Mouse (Mus musculus) neural tube, embryonic 11.5 days (tissue): ENCODE measurements around the gene Pdgfa. TPM values are rescaled to one million over a fixed set of nuclear protein-coding genes. Genes with fewer than 3 reads are reported as not detected.

Experiments used
- ATAC-seq: fragments of 200-750 bp; cut with Nextera tagmentation; 2 replicates; pipeline ENCODE4 v1.8.0; 2017; ENCODE audit warnings: moderate number of reproducible peaks, mild to moderate bottlenecking, moderate TSS enrichment, moderate library complexity; ENCODE audit not compliant: insufficient read depth, low FRiP score, low TSS enrichment
- DNase-seq: peaks from one replicate; pipeline ENCODE4 v3.0.0-alpha.2; 2015; ENCODE audit warnings: low spot score
- H3K27ac ChIP-seq: fragments of 300-500 bp; sonication (generic); 2 replicates; pipeline ENCODE4 v1.5.1; 2014; ENCODE audit warnings: low read depth, mild to moderate bottlenecking, low read length
- H3K27me3 ChIP-seq: fragments of 300-500 bp; sonication (generic); 2 replicates; pipeline ENCODE4 v1.6.1; 2014; ENCODE audit warnings: mild to moderate bottlenecking, low read length, mixed read lengths; ENCODE audit not compliant: control insufficient read depth, insufficient read depth
- H3K36me3 ChIP-seq: fragments of 300-500 bp; sonication (generic); 2 replicates; pipeline ENCODE4 v1.6.1; 2014; ENCODE audit warnings: mild to moderate bottlenecking, low read length, moderate library complexity, mixed read lengths; ENCODE audit not compliant: control insufficient read depth, insufficient read depth
- H3K4me1 ChIP-seq: fragments of 300-500 bp; sonication (generic); 2 replicates; pipeline ENCODE4 v1.6.1; 2014; ENCODE audit warnings: low read length, mixed read lengths; ENCODE audit not compliant: control insufficient read depth, insufficient read depth
- H3K4me2 ChIP-seq: fragments of 300-500 bp; sonication (generic); 2 replicates; pipeline ENCODE4 v1.6.1; 2014; ENCODE audit warnings: low read depth, mild to moderate bottlenecking, moderate library complexity
- H3K4me3 ChIP-seq: fragments of 300-500 bp; sonication (generic); 2 replicates; pipeline ENCODE4 v1.5.1; 2014; ENCODE audit warnings: low read depth, low read length
- H3K9ac ChIP-seq: fragments of 300-500 bp; sonication (generic); 2 replicates; pipeline ENCODE4 v1.6.1; 2014; ENCODE audit warnings: mild to moderate bottlenecking, low read length
- H3K9me3 ChIP-seq: fragments of 300-500 bp; sonication (generic); 2 replicates; pipeline ENCODE4 v1.6.1; 2016; ENCODE audit warnings: low read length; ENCODE audit not compliant: control insufficient read depth
- WGBS: fragments of 180-500 bp; shearing (Covaris S2); extraction: QIAGEN DNeasy Blood & Tissue Kit; methylation state at CpG from one replicate; pipeline ENCODE4 v1.1.7; 2014; 5-methylcytosine and 5-hydroxymethylcytosine counted together
- polyA plus RNA-seq: library from polyadenylated mRNA; unstranded; fragments of >200 nt; fragmentation: Nextera tagmentation; extraction: Ambion mirVana; gene quantifications from 2 replicates; pipeline ENCODE4 v1.2.1, GENCODE M21; 2014

Pdgfa gene
- polyA plus RNA-seq, 1 experiment from 2014 or later = 16.1 TPM

DNA sequence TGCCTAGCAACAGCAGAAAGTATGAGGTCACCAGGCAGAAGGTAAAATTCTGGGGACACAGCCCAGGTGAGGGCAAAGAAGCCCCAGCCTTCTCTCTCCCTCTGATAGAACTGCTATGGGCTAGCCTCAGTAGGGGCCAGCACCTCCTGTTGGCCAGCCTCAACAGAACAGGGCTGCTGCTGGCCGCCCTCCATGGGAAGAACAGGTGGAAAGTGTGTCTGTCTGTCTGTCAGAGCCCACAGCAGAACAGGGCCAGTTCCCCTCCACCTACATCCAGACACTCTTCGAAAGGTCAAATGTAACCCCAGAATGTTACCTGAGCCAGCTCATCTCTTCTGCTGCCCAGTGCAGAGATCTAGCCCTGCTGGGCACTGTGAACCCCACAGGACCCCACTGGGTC, 45.9 kb downstream of the Pdgfa start:
- Histone ChIP-seq H3K4me1 (peaks cover 15% of the 10 kb centered on the region), H3K27me3 (no peaks in the 10 kb centered on the region), H3K4me2 (no peak overlapping the region), H3K27ac (no peak overlapping the region), H3K9ac (no peak overlapping the region), H3K36me3 (no peaks in the 10 kb centered on the region), H3K4me3 (no peak overlapping the region), H3K9me3 (no peaks in the 10 kb centered on the region)
- no peak for ATAC-seq
- no peak for DNase-seq
- 89% methylated on average over 2 of the region's 2 CpGs for WGBS

DNA sequence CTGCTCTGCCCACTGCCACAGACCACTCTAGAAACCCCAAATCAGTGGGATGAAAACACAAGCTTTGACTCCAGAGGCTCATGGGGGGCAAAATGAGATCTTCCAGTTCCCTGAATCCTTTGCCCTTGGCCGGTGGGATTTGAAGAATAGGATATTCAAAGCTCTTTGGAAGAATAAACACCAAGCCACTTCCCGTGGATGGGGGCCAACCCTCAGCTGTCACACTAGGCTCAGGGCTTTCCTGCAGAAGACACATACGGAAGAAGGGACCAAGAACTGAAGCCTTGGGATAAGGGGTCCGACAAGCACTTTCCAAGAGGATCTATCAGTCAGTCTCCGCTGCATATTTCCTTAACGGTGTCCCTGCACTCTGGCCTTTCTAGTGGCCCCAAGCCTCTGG, 48.0 kb downstream of the Pdgfa start:
- 92% methylated on average over 6 of the region's 6 CpGs for WGBS
- Histone ChIP-seq H3K4me3 (no peak overlapping the region), H3K4me1 (peaks cover 15% of the 10 kb centered on the region), H3K4me2 (no peak overlapping the region), H3K9me3 (no peaks in the 10 kb centered on the region), H3K27me3 (no peaks in the 10 kb centered on the region), H3K36me3 (no peaks in the 10 kb centered on the region), H3K9ac (no peak overlapping the region), H3K27ac (no peak overlapping the region)
- ATAC-seq = no peak
- DNase-seq = no peak

DNA sequence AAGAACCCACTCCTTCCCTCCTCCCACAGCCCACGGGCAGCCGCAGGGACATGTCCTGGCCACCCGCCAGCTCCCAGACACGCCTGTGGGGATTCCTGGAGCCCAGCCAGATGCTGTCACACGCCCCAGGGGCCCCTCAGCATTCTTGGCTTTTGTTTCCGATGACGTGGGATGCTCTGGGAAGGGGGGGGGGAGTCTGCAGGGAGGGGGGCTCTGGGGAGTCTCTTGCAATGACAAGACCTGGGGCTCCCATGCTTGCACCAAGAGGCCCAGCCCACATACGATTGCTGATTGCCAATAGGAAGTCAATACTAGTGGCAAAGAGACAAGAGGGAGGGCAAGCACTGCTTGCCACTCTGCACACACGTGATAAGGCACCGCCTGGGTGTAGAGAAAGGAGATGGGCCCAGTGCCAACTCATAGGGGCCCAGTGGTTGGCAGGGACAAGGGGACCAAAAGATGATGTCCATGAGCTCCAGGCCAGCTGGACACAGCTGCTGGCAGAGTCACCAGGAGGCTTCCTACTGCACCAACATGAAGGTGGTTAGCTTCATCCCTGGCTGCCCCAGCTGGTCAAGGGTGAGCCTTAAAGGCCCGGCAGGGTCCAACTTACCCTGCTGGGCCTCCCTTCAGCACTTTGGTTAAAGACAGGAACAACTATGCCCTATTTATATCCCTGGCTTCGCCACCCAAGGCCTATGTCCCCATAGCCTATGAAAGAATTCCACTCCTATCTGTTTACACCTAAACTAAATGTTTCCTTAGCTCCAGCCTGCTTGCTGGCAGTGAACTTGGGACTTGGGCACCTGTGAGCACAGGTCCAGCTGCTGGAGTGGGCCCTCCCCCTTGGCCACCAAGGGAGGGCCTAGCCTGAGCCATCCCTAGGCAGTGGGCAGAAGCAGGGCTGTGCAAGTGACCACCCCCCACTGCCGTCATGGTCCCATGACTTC, 48.9 kb downstream of the Pdgfa start:
- H3K9ac ChIP-seq = no peak overlapping the region
- no peak overlapping the region for H3K4me3 ChIP-seq
- ATAC-seq (peak; percentile 35; the same call in 1 of the 2 replicates), DNase-seq (peak; percentile 46)
- peaks cover 15% of the 10 kb centered on the region for H3K4me1 ChIP-seq
- no peaks in the 10 kb centered on the region for H3K36me3 ChIP-seq
- 42% methylated on average over 13 of the region's 13 CpGs for WGBS
- no peaks in the 10 kb centered on the region for H3K9me3 ChIP-seq
- H3K27ac ChIP-seq = no peak overlapping the region
- no peak overlapping the region for H3K4me2 ChIP-seq
- H3K27me3 ChIP-seq = no peaks in the 10 kb centered on the region

DNA sequence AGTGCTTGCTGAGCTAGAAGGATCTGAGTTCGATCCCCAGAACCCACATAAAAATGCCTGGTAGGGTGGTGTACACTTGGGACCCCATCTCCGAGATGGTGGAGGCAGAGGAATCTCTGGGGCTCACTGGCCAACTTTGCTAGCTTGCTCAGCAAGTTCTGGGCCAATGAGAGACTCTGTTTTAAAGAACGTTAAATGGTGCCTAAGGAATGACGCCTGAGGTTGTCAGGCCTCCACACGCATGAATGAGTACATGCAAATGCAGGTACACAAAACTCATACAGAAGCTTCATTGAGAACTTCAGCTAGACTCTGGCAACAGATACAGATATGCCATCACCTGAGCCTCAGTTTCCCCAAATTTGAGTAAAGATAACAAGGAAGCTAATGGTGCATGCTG, 49.7 kb downstream of the Pdgfa start:
- no peaks in the 10 kb centered on the region for H3K27me3 ChIP-seq
- no peaks in the 10 kb centered on the region for H3K9me3 ChIP-seq
- WGBS = 84% methylated on average over 5 of the region's 5 CpGs
- ATAC-seq = no peak
- no peaks in the 10 kb centered on the region for H3K36me3 ChIP-seq
- H3K4me2 ChIP-seq = no peak overlapping the region
- DNase-seq = no peak
- no peak overlapping the region for H3K4me3 ChIP-seq
- H3K4me1 ChIP-seq = peaks cover 15% of the 10 kb centered on the region
- H3K27ac ChIP-seq = no peak overlapping the region
- no peak overlapping the region for H3K9ac ChIP-seq

DNA sequence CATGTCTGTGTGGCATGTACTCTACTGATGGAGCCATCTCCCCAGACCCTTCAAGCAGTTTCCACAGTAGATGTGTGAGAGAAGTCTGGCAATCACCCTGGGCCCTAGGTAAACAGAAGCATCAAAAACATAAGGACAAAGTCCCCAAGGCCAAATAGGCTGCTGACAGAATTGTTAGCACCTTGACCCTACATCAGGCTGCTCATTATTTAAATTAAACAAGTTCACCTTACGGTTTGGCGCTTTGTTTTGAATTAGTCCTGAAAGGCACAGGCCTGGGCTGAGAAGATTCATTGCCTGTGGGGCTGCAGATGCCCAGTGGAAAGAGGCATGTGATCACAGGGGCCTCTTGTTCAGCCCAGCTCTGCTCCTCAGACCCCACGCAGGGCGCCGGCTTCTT, 50.2 kb downstream of the Pdgfa start:
- WGBS = 71% methylated on average over 5 of the region's 5 CpGs
- H3K36me3 ChIP-seq = no peaks in the 10 kb centered on the region
- ATAC-seq (no peak), DNase-seq (no peak)
- H3K4me2 ChIP-seq = no peak overlapping the region
- no peaks in the 10 kb centered on the region for H3K27me3 ChIP-seq
- H3K27ac ChIP-seq = no peak overlapping the region
- no peak overlapping the region for H3K4me3 ChIP-seq
- no peaks in the 10 kb centered on the region for H3K9me3 ChIP-seq
- H3K9ac ChIP-seq = no peak overlapping the region
- H3K4me1 ChIP-seq = peaks cover 15% of the 10 kb centered on the region

GRCm38 (mm10) chr5:138945011-138945410, 52.2 kb downstream of the Pdgfa start:
- no peaks in the 10 kb centered on the region for H3K9me3 ChIP-seq
- H3K27me3 ChIP-seq = no peaks in the 10 kb centered on the region
- no peaks in the 10 kb centered on the region for H3K36me3 ChIP-seq
- no peak overlapping the region for H3K4me2 ChIP-seq
- H3K9ac ChIP-seq = no peak overlapping the region
- H3K4me3 ChIP-seq = no peak overlapping the region
- 81% methylated on average over 3 of the region's 3 CpGs for WGBS
- ATAC-seq (no peak), DNase-seq (no peak)
- H3K27ac ChIP-seq = no peak overlapping the region
- peaks cover 15% of the 10 kb centered on the region for H3K4me1 ChIP-seq

DNA sequence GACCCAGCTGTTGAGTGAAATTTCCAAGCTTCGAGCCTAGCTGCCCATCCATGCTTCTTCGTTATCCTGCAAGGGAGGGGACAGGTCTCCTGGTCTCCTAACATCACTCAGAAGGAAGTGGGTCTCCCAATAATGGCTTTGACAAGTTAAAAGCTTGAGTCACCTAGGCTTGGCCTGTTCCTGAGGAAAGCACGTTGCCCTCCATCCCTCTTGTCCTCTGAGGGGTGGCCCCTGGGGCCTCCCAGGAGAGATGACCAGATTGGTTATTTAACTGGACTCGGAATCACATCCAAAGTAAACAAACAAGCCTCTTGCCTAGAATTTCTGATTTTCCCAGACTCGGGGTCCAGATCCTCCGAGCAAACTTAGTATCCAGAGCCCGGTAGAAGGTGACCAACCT, 52.6 kb downstream of the Pdgfa start:
- no peak for ATAC-seq
- 87% methylated on average over 7 of the region's 7 CpGs for WGBS
- no peak overlapping the region for H3K9ac ChIP-seq

DNA sequence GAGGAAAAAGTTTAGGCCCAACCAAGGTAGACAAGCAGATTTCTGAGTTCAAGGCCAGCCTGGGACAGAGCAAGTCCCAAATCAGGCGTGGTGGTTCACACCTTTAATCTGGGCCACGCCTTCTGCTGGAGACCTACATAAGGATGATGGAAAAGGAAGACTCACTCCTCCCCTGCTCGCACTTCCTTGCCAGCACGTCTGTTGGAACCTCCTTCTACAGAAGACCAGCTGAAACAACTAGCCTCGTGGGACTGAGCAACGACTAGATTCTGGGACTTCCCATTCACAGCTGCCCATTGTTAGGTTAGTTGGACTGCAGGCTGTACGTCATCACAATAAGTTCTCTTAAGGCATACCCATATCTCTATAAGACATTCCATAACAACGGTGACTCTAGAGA, 55.3 kb downstream of the Pdgfa start:
- H3K27me3 ChIP-seq = no peaks in the 10 kb centered on the region
- ATAC-seq (no peak), DNase-seq (no peak)
- no peaks in the 10 kb centered on the region for H3K9me3 ChIP-seq
- WGBS = 77% methylated on average over 8 of the region's 8 CpGs
- no peak overlapping the region for H3K4me2 ChIP-seq
- no peaks in the 10 kb centered on the region for H3K36me3 ChIP-seq
- H3K27ac ChIP-seq = no peak overlapping the region
- peaks cover 2% of the 10 kb centered on the region; the same call in 1 of the 2 replicates for H3K4me1 ChIP-seq
- no peak overlapping the region for H3K9ac ChIP-seq
- H3K4me3 ChIP-seq = no peak overlapping the region

More for the DNA sequence above, 52.6 kb downstream of the Pdgfa start:
- no peaks in the 10 kb centered on the region for H3K36me3 ChIP-seq
- no peaks in the 10 kb centered on the region for H3K27me3 ChIP-seq
- peaks cover 15% of the 10 kb centered on the region for H3K4me1 ChIP-seq
- no peak overlapping the region for H3K27ac ChIP-seq
- DNase-seq = no peak
- no peaks in the 10 kb centered on the region for H3K9me3 ChIP-seq
- no peak overlapping the region for H3K4me2 ChIP-seq
- H3K4me3 ChIP-seq = no peak overlapping the region

GRCm38 (mm10) chr5:138940576-138940975, 56.6 kb downstream of the Pdgfa start:
- H3K4me1 ChIP-seq = no peaks in the 10 kb centered on the region
- no peaks in the 10 kb centered on the region for H3K9me3 ChIP-seq
- DNase-seq (no peak), ATAC-seq (no peak)
- no peak overlapping the region for H3K9ac ChIP-seq
- H3K27ac ChIP-seq = no peak overlapping the region
- H3K4me3 ChIP-seq = no peak overlapping the region
- 90% methylated on average over 4 of the region's 4 CpGs for WGBS
- no peaks in the 10 kb centered on the region for H3K36me3 ChIP-seq
- no peaks in the 10 kb centered on the region for H3K27me3 ChIP-seq
- no peak overlapping the region for H3K4me2 ChIP-seq
